Mouse (Mus musculus): ENCODE data around the gene Fpr3.
"Not testable (repeated sequence)": the region's sequence is repeated elsewhere in the genome, so short reads cannot be mapped to it uniquely, and the experiment has no call there.

DNA sequence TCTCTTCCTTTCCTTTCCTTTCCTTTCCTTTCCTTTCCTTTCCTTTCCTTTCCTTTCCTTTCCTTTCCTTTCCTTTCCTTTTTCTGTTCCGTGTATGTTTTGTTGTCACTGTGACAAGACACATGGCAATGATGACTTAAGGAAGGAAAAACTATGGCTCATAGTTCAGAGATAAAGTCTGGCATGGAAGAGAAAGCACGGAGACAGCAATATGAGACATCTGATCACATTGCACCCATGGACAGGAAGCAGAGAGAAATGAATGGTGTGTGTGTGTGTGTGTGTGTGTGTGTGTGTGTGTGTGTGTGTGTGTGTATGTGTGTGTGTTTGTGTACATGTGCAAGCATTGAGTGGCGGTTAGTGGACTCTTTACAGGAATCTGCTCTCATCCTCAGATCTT is 43.0 kb upstream of the Fpr3 start:
- not testable (repeated sequence) for TF ChIP-seq CTCF, EP300 (IDR thresholded peaks at IDR 0.05; ENCODE audit: low read depth)

Data from liver, postnatal 0 days (tissue).